Mouse (Mus musculus) hindbrain, postnatal 0 days (tissue): Measurements from ENCODE around the gene Adcy6. TPM values are rescaled to one million over a fixed set of nuclear protein-coding genes. Genes with fewer than 3 reads are reported as not detected.

ENCODE experiments used
- ATAC-seq: fragments of 200-750 bp; cut with Nextera tagmentation; 2 replicates; pipeline ENCODE4 v1.8.0; 2017; ENCODE audit warnings: mild to moderate bottlenecking, moderate TSS enrichment, moderate library complexity
- DNase-seq: peaks from one replicate; pipeline ENCODE4 v3.0.0-alpha.2; 2015; ENCODE audit warnings: low spot score
- H3K27ac ChIP-seq: fragments of 300-500 bp; sonication (generic); 2 replicates; pipeline ENCODE4 v1.5.1; 2014; ENCODE audit warnings: mild to moderate bottlenecking
- H3K27me3 ChIP-seq: fragments of 300-500 bp; sonication (generic); 2 replicates; pipeline ENCODE4 v1.6.1; 2014; ENCODE audit warnings: low read length, mixed read lengths; ENCODE audit not compliant: insufficient read depth
- H3K36me3 ChIP-seq: fragments of 300-500 bp; sonication (generic); 2 replicates; pipeline ENCODE4 v1.6.1; 2014; ENCODE audit warnings: low read length, mixed read lengths; ENCODE audit not compliant: insufficient read depth
- H3K4me1 ChIP-seq: fragments of 300-500 bp; sonication (generic); 2 replicates; pipeline ENCODE4 v1.6.1; 2014; ENCODE audit warnings: antibody characterized with exemption, low read length, mixed read lengths; ENCODE audit not compliant: insufficient read depth
- H3K4me2 ChIP-seq: fragments of 300-500 bp; sonication (generic); 2 replicates; pipeline ENCODE4 v1.6.1; 2014; ENCODE audit warnings: low read depth, mild to moderate bottlenecking, low read length, moderate library complexity, mixed read lengths
- H3K4me3 ChIP-seq: fragments of 300-500 bp; sonication (generic); 2 replicates; pipeline ENCODE4 v1.5.1; 2014; ENCODE audit warnings: low read length
- H3K9ac ChIP-seq: fragments of 300-500 bp; sonication (generic); replicated peaks from 2 replicates; pipeline ENCODE4 v1.6.1; 2014; ENCODE audit warnings: mild to moderate bottlenecking, low read length, moderate library complexity, mixed read lengths
- H3K9me3 ChIP-seq: fragments of 300-500 bp; sonication (generic); 2 replicates; pipeline ENCODE4 v1.6.1; 2016; ENCODE audit warnings: low read length, mixed read lengths
- CTCF ChIP-seq: IDR thresholded peaks from 2 replicates; pipeline ENCODE4 v1.5.1; 2016; ENCODE audit warnings: antibody characterized with exemption, control low read depth, low read depth
- WGBS: fragments of 180-500 bp; shearing (Covaris S2); extraction: QIAGEN DNeasy Blood & Tissue Kit; methylation state at CpG from one replicate; pipeline ENCODE4 v1.1.7; 2014; 5-methylcytosine and 5-hydroxymethylcytosine counted together
- polyA plus RNA-seq: library from polyadenylated mRNA; unstranded; fragments of >200 nt; fragmentation: Nextera tagmentation; extraction: Ambion mirVana; gene quantifications from 2 replicates; pipeline ENCODE4 v1.2.1, GENCODE M21; 2015
- total RNA-seq: library from RNA; depleted of rRNA; stranded (reverse); fragments of >200 nt; gene quantifications from 2 replicates; pipeline ENCODE4 v1.2.3, GENCODE M21; 2014

Adcy6 gene
- total and polyA plus RNA-seq, 2 experiments from 2014 or later = 6.2 to 43.2 TPM

GRCm38 (mm10) chr15:98629464-98629863 is 19.6 kb upstream of the Adcy6 start:
- Histone ChIP-seq H3K4me2 (no peak overlapping the region), H3K4me1 (peaks cover 22% of the 10 kb centered on the region), H3K27me3 (no peaks in the 10 kb centered on the region), H3K4me3 (no peak overlapping the region), H3K9me3 (no peaks in the 10 kb centered on the region), H3K9ac (no peak overlapping the region), H3K36me3 (no peaks in the 10 kb centered on the region), H3K27ac (no peak overlapping the region)
- ATAC-seq = no peak
- no peak for DNase-seq
- no peak for TF ChIP-seq CTCF
- 49% methylated on average over 6 of the region's 6 CpGs for WGBS

- no peaks in the 10 kb centered on the region for H3K9me3 ChIP-seq
- ATAC-seq (peak; percentile 22; the same call in 1 of the 2 replicates), DNase-seq (peak; percentile 64)
- 4% methylated on average over 20 of the region's 20 CpGs for WGBS
- H3K27me3 ChIP-seq = no peaks in the 10 kb centered on the region
- 0 out of 2 replicates have a peak overlapping the region, but pooled peaks have one; percentile 13 for H3K9ac ChIP-seq
- H3K4me1 ChIP-seq = peaks cover 22% of the 10 kb centered on the region
- peak overlapping the region; percentile 38 for H3K4me2 ChIP-seq
- H3K27ac ChIP-seq = peak overlapping the region; percentile 20; the same call in 1 of the 2 replicates
- TF ChIP-seq CTCF = no peak
- H3K36me3 ChIP-seq = no peaks in the 10 kb centered on the region
- H3K4me3 ChIP-seq = 0 out of 2 replicates have a peak overlapping the region, but pooled peaks have one; percentile 11
Observed at GRCm38 (mm10) chr15:98628589-98629254, 18.8 kb upstream of the Adcy6 start.

GRCm38 (mm10) chr15:98626487-98627212 is 16.8 kb upstream of the Adcy6 start:
- DNase-seq = no peak
- 74% methylated on average over 7 of the region's 7 CpGs for whole genome bisulfite sequencing
- Histone ChIP-seq H3K27me3 (no peaks in the 10 kb centered on the region), H3K27ac (no peak overlapping the region), H3K4me2 (no peak overlapping the region), H3K36me3 (no peaks in the 10 kb centered on the region), H3K4me3 (no peak overlapping the region), H3K9ac (no peak overlapping the region), H3K9me3 (no peaks in the 10 kb centered on the region), H3K4me1 (peaks cover 9% of the 10 kb centered on the region)
- TF ChIP-seq CTCF = no peak
- no peak for ATAC-seq

- ATAC-seq (no peak), DNase-seq (no peak)
- Histone ChIP-seq H3K27ac (no peak overlapping the region), H3K9me3 (no peaks in the 10 kb centered on the region), H3K27me3 (no peaks in the 10 kb centered on the region), H3K4me3 (no peak overlapping the region), H3K4me2 (no peak overlapping the region), H3K9ac (no peak overlapping the region), H3K4me1 (peaks cover 7% of the 10 kb centered on the region; the same call in 1 of the 2 replicates), H3K36me3 (no peaks in the 10 kb centered on the region)
- TF ChIP-seq CTCF = no peak
- 20% methylated on average over 8 of the region's 8 CpGs for WGBS
Observed at GRCm38 (mm10) chr15:98626078-98626477, 16.2 kb upstream of the Adcy6 start.

GRCm38 (mm10) chr15:98623361-98623821 is 13.5 kb upstream of the Adcy6 start:
- H3K4me3 ChIP-seq = no peak overlapping the region
- H3K9ac ChIP-seq = no peak overlapping the region
- DNase-seq (no peak), ATAC-seq (no peak)
- H3K27me3 ChIP-seq = no peaks in the 10 kb centered on the region
- no peaks in the 10 kb centered on the region for H3K9me3 ChIP-seq
- WGBS = 49% methylated on average over 5 of the region's 5 CpGs
- no peak overlapping the region for H3K4me2 ChIP-seq
- H3K36me3 ChIP-seq = no peaks in the 10 kb centered on the region
- TF ChIP-seq CTCF = no peak
- peaks cover 2% of the 10 kb centered on the region; the same call in 1 of the 2 replicates for H3K4me1 ChIP-seq
- H3K27ac ChIP-seq = no peak overlapping the region

GRCm38 (mm10) chr15:98622721-98623120 is 12.8 kb upstream of the Adcy6 start:
- H3K4me2 ChIP-seq = no peak overlapping the region
- WGBS = 16% methylated on average over 6 of the region's 6 CpGs
- no peak overlapping the region for H3K27ac ChIP-seq
- no peak overlapping the region for H3K9ac ChIP-seq
- ATAC-seq (no peak), DNase-seq (no peak)
- TF ChIP-seq CTCF = no peak
- H3K4me3 ChIP-seq = no peak overlapping the region
- no peaks in the 10 kb centered on the region for H3K36me3 ChIP-seq
- no peaks in the 10 kb centered on the region for H3K27me3 ChIP-seq
- H3K9me3 ChIP-seq = no peaks in the 10 kb centered on the region
- no peaks in the 10 kb centered on the region for H3K4me1 ChIP-seq

- H3K4me2 ChIP-seq = no peak overlapping the region
- no peaks in the 10 kb centered on the region for H3K36me3 ChIP-seq
- H3K4me1 ChIP-seq = no peaks in the 10 kb centered on the region
- WGBS = 9% methylated on average over 7 of the region's 7 CpGs
- H3K27me3 ChIP-seq = no peaks in the 10 kb centered on the region
- no peaks in the 10 kb centered on the region for H3K9me3 ChIP-seq
- no peak overlapping the region for H3K27ac ChIP-seq
- no peak for TF ChIP-seq CTCF
- ATAC-seq = no peak
- no peak for DNase-seq
- no peak overlapping the region for H3K4me3 ChIP-seq
- H3K9ac ChIP-seq = no peak overlapping the region
Observed at GRCm38 (mm10) chr15:98622199-98622598, 12.3 kb upstream of the Adcy6 start.
